Mouse (Mus musculus) left cerebral cortex, adult 6 months (tissue): ENCODE results near the gene Crtam. TPM values are rescaled to one million over a fixed set of nuclear protein-coding genes. Genes with fewer than 3 reads are reported as not detected.

Source experiments
- long read RNA-seq, 2 experiments: library from polyadenylated mRNA; unstranded; transcript quantifications; one replicate each; pipeline ENCODE4 v2.0.0; 2019 to 2020
- polyA plus RNA-seq: library from polyadenylated mRNA; unstranded; fragments of <200 nt; fragmentation: Nextera tagmentation; gene quantifications from 2 replicates; pipeline ENCODE4 v1.2.3, GENCODE M21; 2021

Gene Crtam
- polyA plus RNA-seq: not detected in 2 replicates
- long read RNA-seq, experiment 1, partial matches to known transcripts: 1 of 1 reads
- long read RNA-seq, experiment 1, other reads (novel, unspliced or antisense): 0 of 1 reads
- long read RNA-seq, experiment 2: 0 reads

DNA sequence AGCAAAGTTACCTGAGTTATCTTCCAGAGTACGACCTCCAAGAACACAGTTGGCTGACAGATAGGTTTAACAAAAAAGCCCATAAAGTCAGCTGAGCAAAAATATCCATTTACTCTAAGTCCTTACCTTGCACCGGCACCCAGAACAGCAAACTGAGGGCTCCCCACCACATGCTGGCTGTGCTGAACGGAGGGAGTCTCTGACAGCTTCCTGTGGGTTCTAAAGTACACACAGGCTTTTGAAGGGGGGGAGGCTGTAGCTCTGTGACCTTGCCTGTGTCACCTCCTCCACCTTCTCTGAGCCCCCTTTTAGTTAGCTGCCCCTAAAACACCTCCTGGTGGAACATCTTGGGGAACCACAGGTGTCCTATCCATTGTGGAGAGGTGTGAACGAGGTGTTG, at the start of gene Crtam:
TSS of gene Crtam (minus strand) at position 214 of the 400 bp plus-strand sequence.

GRCm38 (mm10) chr9:40963586-40964417, 40.6 kb downstream of the Crtam start, which contains the start of gene Jhy:
Gene Jhy (minus strand): TSS chr9:40964118.

Other genes starting within 250 kb of the Crtam start
- gene Hspa8, start 203.6 kb downstream of the Crtam start, polyA plus RNA-seq: 3,086 and 4,243 TPM in 2 replicates
- gene Bsx, start 130.5 kb downstream of the Crtam start, polyA plus RNA-seq: 0.06 TPM in 1 of 2 replicates, not detected in the other
- gene Jhy, start 40.5 kb downstream of the Crtam start, polyA plus RNA-seq: 0.06 and 0.15 TPM in 2 replicates
- gene Ubash3b, start 157.1 kb upstream of the Crtam start, polyA plus RNA-seq: 8.3 and 9.7 TPM in 2 replicates